31 mouse cellular contexts compared by ENCODE assay signal in the genomic region with DNA sequence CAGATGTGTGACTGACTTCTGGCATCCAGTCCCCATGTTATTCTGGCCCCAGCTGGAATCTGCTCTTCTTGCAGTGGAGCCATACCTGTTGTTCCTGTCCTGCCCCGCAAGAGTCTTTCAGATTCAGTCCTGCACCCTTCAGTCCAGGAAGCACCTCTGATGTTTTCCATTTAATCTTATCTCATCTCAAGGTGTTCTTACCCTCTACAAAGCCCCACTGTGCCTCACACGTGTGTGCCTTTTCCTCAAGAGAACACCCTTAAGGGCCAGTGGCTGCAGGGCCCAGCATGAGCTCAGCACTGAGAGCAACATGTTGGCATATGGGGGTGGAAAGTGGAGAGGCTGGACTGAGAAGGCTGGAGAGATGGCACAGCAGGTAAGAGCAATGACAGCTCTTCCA.
DNase-seq lines count a peak whose midpoint lies in the region; TF ChIP-seq lines count a peak whose summit lies in the region.
"Had no signal": no experiment of that assay in that cellular context is flagged by ENCODE, and none has a peak within 500 bp of the region (broad histone marks: within the 10 kb centered on the region; RNA-seq: fewer than 3 reads in every experiment).

No protein-coding gene starts in this region.

- H3K27me3 ChIP-seq in kidney, adult 2 months (replicated peaks; ENCODE audit: control insufficient read depth, insufficient read depth, low read length), result no peaks in the 10 kb centered on the region
- H3K27me3 ChIP-seq: CH12.LX; embryonic facial prominence, embryonic 13.5 days; forebrain, embryonic 12.5 days; forebrain, embryonic 15.5 days; heart, embryonic 13.5 days; Patski had no signal

- H3K36me3 ChIP-seq in kidney, adult 2 months (ENCODE audit: control insufficient read depth, insufficient read depth, low read length), result no peaks in the 10 kb centered on the region
- H3K36me3 ChIP-seq: embryonic facial prominence, embryonic 10.5 days; embryonic facial prominence, embryonic 13.5 days; forebrain, embryonic 12.5 days; forebrain, embryonic 15.5 days; G1E; heart, embryonic 10.5 days; heart, embryonic 13.5 days had no signal

- no peak overlapping the region for H3K4me3 ChIP-seq in kidney, adult 2 months (ENCODE audit: insufficient read depth, low read depth, low read length)
- H3K4me3 ChIP-seq: embryonic facial prominence, embryonic 10.5 days; embryonic facial prominence, embryonic 13.5 days; erythroblast, embryonic 14.5 days; forebrain, embryonic 12.5 days; forebrain, embryonic 15.5 days; heart, embryonic 10.5 days; heart, embryonic 13.5 days had no signal

- TF ChIP-seq CTCF in kidney, adult 2 months (conservative IDR thresholded peaks at IDR 0.05; ENCODE audit: insufficient read depth, insufficient read length, low read depth, low read length), result no peak

- DNase-seq in heart, adult 11 months, result peak; percentile 85
- no peak for DNase-seq in heart, adult 8-10 months (ENCODE audit: low spot score)
- DNase-seq in kidney, adult 2 months, result no peak
- no peak for DNase-seq in kidney, postnatal 36 days
- DNase-seq in testis, postnatal 10 days (ENCODE audit: low spot score), result peak; percentile 21
- no peak for DNase-seq in testis, postnatal 14 days (ENCODE audit: low spot score)
- no peak for DNase-seq in adrenal gland, adult 18-20 months (ENCODE audit: low spot score in 2 of 2)
- DNase-seq: adrenal gland, adult 2 months; adrenal gland, postnatal 25 days; B cell, adult 2 months; cerebellum, adult 11-12 months; cerebellum, adult 8-10 months; cerebellum, postnatal 10 days; cerebellum, postnatal 36 days; embryo, embryonic 11 days; gastrocnemius, postnatal 14 days; heart, adult 18-20 months; heart, postnatal 14 days; heart, postnatal 4 days had no signal

- WGBS in kidney, adult 2 months, result 64% methylated on average over 2 of the region's 2 CpGs

- TF ChIP-seq POLR2A in kidney, adult 2 months (IDR thresholded peaks at IDR 0.05; ENCODE audit: low read depth, low read length), result no peak

- peak overlapping the region; percentile 63 for H3K27ac ChIP-seq in kidney, adult 2 months (ENCODE audit: insufficient read depth, low read depth, low read length)
- H3K27ac ChIP-seq: embryonic facial prominence, embryonic 10.5 days; embryonic facial prominence, embryonic 13.5 days; forebrain, embryonic 12.5 days; forebrain, embryonic 15.5 days; heart, embryonic 10.5 days; heart, embryonic 13.5 days; hindbrain, embryonic 14.5 days; hindbrain, postnatal 0 days had no signal

- H3K4me1 ChIP-seq in kidney, adult 2 months (ENCODE audit: control insufficient read depth, insufficient read depth, low read length), result peaks cover 40% of the 10 kb centered on the region
- H3K4me1 ChIP-seq: forebrain, embryonic 12.5 days; forebrain, embryonic 15.5 days; heart, embryonic 13.5 days had no signal

Comparison
In these comparisons a context has a peak if more than half of its experiments do, and no peak if none do; other contexts are left out.
1. DNase-seq: peak in heart, adult 11 months (single experiment) and testis, postnatal 10 days (single experiment); none in heart, adult 8-10 months (single experiment), kidney, adult 2 months (single experiment), kidney, postnatal 36 days (0 of 2), testis, postnatal 14 days (single experiment) and adrenal gland, adult 18-20 months (0 of 2).